Mouse (Mus musculus) olfactory bulb, adult 2 months (tissue): ENCODE results near the gene Ccdc36. TPM values are rescaled to one million over a fixed set of nuclear protein-coding genes. Genes with fewer than 3 reads are reported as not detected.
A peak's percentile ranks its signal among the peaks of the same experiment; 100 is the strongest.

ENCODE experiments used
- H3K27ac ChIP-seq: fragments of 200-500 bp; 2 replicates; pipeline ENCODE4 v1.5.1; 2012; ENCODE audit warnings: low read depth, low read length; ENCODE audit not compliant: insufficient read depth
- H3K4me1 ChIP-seq: fragments of 200-500 bp; 2 replicates; pipeline ENCODE4 v1.6.1; 2012; ENCODE audit warnings: low read length; ENCODE audit not compliant: control insufficient read depth, insufficient read depth
- H3K4me3 ChIP-seq: fragments of 200-500 bp; 2 replicates; pipeline ENCODE4 v1.5.1; 2012; ENCODE audit warnings: mild to moderate bottlenecking, low read depth, low read length, moderate library complexity; ENCODE audit not compliant: insufficient read depth
- CTCF ChIP-seq: fragments of 200-500 bp; IDR thresholded peaks from 2 replicates; pipeline ENCODE4 v1.5.1; 2012; ENCODE audit warnings: low read depth, mild to moderate bottlenecking, low read length, moderate library complexity; ENCODE audit not compliant: insufficient read depth
- POLR2A ChIP-seq: fragments of 200-500 bp; IDR thresholded peaks from 2 replicates; pipeline ENCODE4 v1.6.1; 2012; ENCODE audit warnings: mild to moderate bottlenecking, low read depth, low read length, moderate library complexity; ENCODE audit not compliant: insufficient read depth
- WGBS: fragments of 180-500 bp; shearing (Covaris S2); methylation state at CpG from one replicate; pipeline ENCODE4 v1.1.7; 2018; 5-methylcytosine and 5-hydroxymethylcytosine counted together
- polyA plus RNA-seq: library from polyadenylated mRNA; stranded (reverse); fragments of >200 nt; gene quantifications from 2 replicates; pipeline ENCODE4 v1.2.4, GENCODE M21; 2012; ENCODE audit warnings: low replicate concordance; ENCODE audit not compliant: missing spikeins, insufficient read depth, insufficient read length

The Ccdc36 gene
- polyA plus RNA-seq, 1 experiment: not detected

DNA sequence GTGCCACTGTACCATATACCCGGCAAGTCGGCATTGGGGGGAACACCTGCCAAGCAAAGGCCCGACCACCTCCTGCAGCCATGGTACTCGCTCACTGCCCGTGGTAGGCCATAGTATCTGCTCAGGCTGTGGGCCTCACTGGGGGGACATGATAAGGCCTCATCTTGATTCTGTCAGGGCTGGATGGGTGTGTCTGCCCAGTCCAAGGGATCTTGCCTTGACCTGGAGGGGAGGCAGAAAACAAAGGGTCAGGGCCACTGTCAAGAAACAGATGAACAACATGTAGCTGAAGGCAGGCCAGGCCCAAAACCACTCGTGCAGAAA lies 22.8 kb upstream of the Ccdc36 start:
- 64% methylated on average over 6 of the region's 6 CpGs for WGBS
- Histone ChIP-seq H3K27ac (peak overlapping the region; percentile 97), H3K4me1 (peaks cover 38% of the 10 kb centered on the region), H3K4me3 (peak overlapping the region; percentile 38)
- TF ChIP-seq POLR2A: no peak
- no peak for TF ChIP-seq CTCF

DNA sequence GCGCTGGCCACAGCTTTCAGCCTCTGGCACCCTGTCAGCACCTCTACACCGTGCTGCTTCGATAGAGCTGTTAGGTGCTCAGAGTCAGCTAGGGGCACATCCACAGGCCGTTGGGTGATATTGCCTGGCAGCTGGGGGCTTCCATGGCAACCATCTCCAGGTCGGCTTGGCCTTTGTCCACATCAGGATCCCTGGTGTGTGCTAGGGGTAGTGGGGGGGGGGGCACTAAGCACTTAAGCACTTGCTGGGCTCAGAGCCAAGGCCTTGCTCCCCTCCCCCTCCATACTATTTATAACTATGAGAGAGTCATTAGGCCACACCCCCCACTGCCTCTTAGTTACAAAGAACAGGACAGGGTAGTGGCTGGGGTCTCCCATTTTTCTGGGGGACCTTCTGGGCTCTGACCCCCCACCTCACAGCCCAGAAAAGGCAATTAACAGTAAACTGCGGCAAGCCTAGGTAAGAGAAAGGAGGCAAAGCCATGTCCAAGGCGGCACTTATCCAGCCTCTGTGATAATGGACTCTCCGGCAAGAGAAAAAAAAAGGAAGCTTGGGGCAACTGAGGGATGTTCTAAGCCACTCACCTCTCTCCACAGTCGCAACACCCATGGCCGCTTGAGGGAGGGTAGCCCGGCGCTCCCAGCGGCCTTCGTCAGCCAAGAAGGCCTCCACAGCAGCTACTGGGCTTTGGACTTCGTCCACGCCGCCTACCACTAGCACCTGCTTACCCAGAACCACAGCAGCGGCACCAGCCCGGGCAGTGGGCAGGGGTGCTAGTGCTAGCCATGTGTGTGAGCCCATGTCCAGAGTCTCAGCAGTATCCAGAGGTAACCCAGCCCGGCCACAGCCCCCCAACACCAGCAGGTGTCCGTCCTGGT lies 22.2 kb upstream of the Ccdc36 start:
- Histone ChIP-seq H3K27ac (peak overlapping the region; percentile 97), H3K4me1 (peaks cover 38% of the 10 kb centered on the region), H3K4me3 (peak overlapping the region; percentile 38)
- TF ChIP-seq CTCF (no peak), POLR2A (no peak)
- 29% methylated on average over 21 of the region's 21 CpGs for WGBS

DNA sequence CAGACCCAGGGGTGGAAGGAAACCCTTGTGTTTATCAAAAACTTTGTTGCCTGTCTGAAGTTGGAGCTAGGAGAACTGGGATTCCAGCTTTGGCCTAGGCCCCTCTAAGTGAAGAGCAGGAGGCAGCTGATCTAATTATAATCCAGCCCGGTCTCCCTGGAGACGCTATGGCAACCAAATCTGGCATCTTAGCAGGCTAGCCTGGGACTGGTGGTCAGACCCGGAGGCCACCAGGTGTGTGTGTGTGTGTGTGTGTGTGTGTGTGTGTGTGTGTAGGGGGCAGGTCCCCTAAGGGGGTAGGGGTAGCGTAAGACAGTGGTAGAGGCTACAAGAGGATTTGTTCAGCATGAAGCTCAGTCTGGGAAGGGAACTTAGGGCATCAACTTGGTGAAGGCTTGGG lies 21.6 kb upstream of the Ccdc36 start:
- Histone ChIP-seq H3K27ac (peak overlapping the region; percentile 97), H3K4me1 (peaks cover 38% of the 10 kb centered on the region), H3K4me3 (peak overlapping the region; percentile 38)
- TF ChIP-seq POLR2A: no peak
- TF ChIP-seq CTCF: no peak
- WGBS: 6% methylated on average over 4 of the region's 4 CpGs

DNA sequence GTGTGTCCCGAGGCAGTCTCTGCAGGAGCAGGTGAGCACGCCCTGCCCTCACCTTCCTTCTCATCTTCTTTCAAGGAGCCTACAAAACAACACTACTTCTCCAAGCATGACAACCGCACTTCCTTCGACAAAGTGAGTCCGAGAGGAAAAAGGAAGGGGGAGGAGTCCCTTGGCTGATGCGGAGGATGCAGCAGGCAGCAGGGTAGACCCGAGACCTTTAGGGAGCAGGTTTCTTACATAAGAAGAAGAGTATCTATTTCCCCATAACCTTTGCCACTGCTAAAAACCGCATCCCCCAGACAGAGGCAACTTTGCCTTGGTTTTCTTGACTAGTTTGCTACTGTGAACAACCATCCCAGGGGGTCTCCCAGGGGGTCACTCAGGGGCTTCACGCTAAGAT lies 16.8 kb upstream of the Ccdc36 start:
- peaks cover 28% of the 10 kb centered on the region for H3K4me1 ChIP-seq
- TF ChIP-seq POLR2A: no peak
- TF ChIP-seq CTCF: no peak
- WGBS: 71% methylated on average over 9 of the region's 9 CpGs

GRCm38 (mm10) chr9:108441236-108441919 lies 13.1 kb upstream of the Ccdc36 start:
- TF ChIP-seq POLR2A: no peak
- no peak for TF ChIP-seq CTCF
- WGBS: 28% methylated on average over 11 of the region's 11 CpGs
- no peak overlapping the region for H3K4me3 ChIP-seq
- H3K27ac ChIP-seq: peak overlapping the region; percentile 90
- peaks cover 22% of the 10 kb centered on the region for H3K4me1 ChIP-seq

More for the DNA sequence above, 16.8 kb upstream of the Ccdc36 start:
- Histone ChIP-seq H3K4me3 (no peak overlapping the region), H3K27ac (no peak overlapping the region)

- WGBS: 32% methylated on average over 5 of the region's 5 CpGs
- peak overlapping the region; percentile 82 for H3K27ac ChIP-seq
Measured at GRCm38 (mm10) chr9:108440485-108440884, 12.2 kb upstream of the Ccdc36 start.

DNA sequence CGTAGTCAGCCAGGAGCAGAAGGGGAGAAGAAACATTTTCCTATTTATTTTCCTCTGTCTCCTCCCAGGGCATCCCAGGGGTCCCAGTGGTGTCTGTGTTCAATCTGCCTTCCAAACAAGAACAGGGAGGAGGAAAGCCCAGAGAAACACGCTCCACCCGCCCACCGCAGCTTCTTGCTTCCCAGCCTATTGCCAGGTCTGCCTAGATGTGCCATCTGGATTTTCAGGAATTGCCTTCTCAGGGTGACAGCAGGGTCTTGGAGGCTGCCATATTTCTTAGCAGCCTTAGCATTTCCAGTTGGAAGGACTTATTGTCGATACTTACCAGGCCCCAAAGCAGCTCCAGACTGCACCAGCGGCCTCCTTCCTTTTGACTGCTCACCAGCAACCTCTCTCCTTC lies 10.9 kb upstream of the Ccdc36 start:
- Histone ChIP-seq H3K27ac (no peak overlapping the region), H3K4me3 (no peak overlapping the region), H3K4me1 (peaks cover 25% of the 10 kb centered on the region)
- no peak for TF ChIP-seq CTCF
- TF ChIP-seq POLR2A: no peak
- WGBS: 49% methylated on average over 6 of the region's 6 CpGs

More at GRCm38 (mm10) chr9:108440485-108440884, 12.2 kb upstream of the Ccdc36 start:
- H3K4me3 ChIP-seq: no peak overlapping the region
- TF ChIP-seq POLR2A (no peak), CTCF (no peak)
- peaks cover 25% of the 10 kb centered on the region for H3K4me1 ChIP-seq

DNA sequence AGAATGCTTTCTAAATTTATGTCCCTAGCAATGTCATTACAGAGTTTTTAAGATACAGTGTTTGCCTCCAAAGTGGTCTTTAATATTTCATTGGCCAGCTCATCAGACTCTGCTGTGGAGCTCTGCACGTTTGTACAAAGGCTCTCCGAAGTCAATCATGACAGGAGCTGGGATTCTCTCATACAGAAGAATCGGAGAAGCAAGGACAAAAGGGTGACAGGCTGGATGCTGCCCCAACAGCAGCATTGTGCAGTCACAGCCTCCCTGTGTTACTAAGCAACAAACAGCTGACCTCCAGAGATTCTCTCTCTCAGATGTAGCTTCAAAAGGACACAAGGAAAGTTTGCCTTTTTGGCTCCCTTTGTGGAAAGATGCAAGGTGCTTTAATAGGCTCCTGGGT lies 7.9 kb upstream of the Ccdc36 start, which contains the start of gene BC048562:
TSS of gene BC048562 (plus strand) at position 301 of the 400 bp plus-strand sequence.
- H3K27ac ChIP-seq: no peak within 1 kb of the TSS
- 48% methylated on average over 3 of the region's 3 CpGs for WGBS
- no peak within 1 kb of the TSS for H3K4me3 ChIP-seq
- TF ChIP-seq POLR2A (no peak), CTCF (no peak)
- H3K4me1 ChIP-seq: peaks cover 28% of the 10 kb centered on the region

DNA sequence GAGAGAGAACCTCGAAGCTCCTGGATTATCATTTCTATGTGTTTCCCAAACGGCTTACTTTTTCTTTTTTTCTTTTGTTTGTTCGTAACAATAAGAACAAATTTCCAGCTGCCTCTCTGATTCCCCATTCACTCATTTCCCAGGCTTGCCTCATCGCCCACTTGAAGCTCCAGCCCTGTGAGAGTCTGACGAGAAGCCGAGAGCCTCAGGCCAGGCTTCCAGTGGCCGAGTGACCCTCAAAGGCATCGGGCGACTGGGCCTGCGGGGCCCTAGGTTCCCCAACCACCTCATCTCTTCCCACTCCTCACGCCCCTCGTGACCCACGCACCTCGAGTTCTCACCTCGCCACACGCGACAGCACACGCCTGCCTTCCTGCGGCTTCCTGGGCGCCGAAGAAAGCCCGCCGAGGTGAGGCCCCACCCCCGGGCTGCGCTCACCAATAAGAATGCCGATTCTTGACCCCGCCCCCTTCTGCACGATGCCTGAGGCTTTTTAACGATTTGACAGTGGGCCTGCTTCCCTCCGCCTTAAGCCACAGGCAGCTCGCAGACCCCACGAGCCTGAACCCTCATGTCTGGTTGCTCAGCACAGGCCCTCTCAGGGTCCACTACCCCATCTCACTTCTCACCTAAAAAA lies 3.3 kb upstream of the Ccdc36 start:
- H3K4me3 ChIP-seq: peak overlapping the region; percentile 31
- no peak overlapping the region for H3K27ac ChIP-seq
- 53% methylated on average over 32 of the region's 32 CpGs for WGBS
- peaks cover 8% of the 10 kb centered on the region for H3K4me1 ChIP-seq
- TF ChIP-seq CTCF (no peak), POLR2A (no peak)
